Mouse (Mus musculus) spleen, adult 2 months (tissue): ENCODE measurements around the gene Tmem156.

Experiments used
- CTCF ChIP-seq: fragments of 200-500 bp; IDR thresholded peaks from 2 replicates; pipeline ENCODE4 v1.5.1; 2011; ENCODE audit warnings: mild to moderate bottlenecking, inconsistent platforms; ENCODE audit not compliant: insufficient read depth, insufficient read length, insufficient replicate concordance; ENCODE audit errors: extremely low read depth
- POLR2A ChIP-seq: fragments of 200-500 bp; IDR thresholded peaks from 2 replicates; pipeline ENCODE4 v1.6.1; 2011; ENCODE audit warnings: low read depth, low read length, inconsistent platforms

DNA sequence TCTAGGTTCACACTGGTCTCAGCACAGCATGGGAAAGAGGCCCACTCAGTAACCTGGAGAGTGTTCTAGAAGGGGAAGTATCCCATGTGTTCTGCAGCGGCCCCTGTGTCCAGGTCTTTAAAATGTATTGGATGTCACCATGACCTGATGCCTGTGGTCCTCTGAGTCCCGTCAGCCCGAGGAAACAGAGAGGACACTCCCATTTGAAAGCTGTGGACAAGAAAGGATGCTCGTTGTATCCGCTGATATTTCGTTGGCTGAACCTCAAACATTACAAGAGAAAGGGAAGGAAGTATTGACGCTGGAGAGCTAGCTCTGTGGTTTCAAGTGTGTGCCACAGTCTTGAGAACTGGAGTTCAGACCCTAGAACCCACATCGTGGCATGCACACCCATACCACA, 72.8 kb downstream of the Tmem156 start:
- TF ChIP-seq CTCF = no peak
- TF ChIP-seq POLR2A = no peak
